Mouse (Mus musculus) gastrocnemius, postnatal 10 days (tissue): ENCODE results near the gene Rasal2. TPM values are rescaled to one million over a fixed set of nuclear protein-coding genes. Genes with fewer than 3 reads are reported as not detected.

ENCODE experiments used
- DNase-seq: peaks from one replicate; pipeline ENCODE4 v3.0.0; 2021; ENCODE audit warnings: mixed read lengths
- total RNA-seq, 2 experiments: library from RNA; stranded (reverse); gene quantifications; 2 replicates each; pipeline ENCODE4 v1.2.3; 2021

Rasal2 gene
- total RNA-seq, 2 experiments from 2014 or later = 13.1 to 17.4 TPM

DNA sequence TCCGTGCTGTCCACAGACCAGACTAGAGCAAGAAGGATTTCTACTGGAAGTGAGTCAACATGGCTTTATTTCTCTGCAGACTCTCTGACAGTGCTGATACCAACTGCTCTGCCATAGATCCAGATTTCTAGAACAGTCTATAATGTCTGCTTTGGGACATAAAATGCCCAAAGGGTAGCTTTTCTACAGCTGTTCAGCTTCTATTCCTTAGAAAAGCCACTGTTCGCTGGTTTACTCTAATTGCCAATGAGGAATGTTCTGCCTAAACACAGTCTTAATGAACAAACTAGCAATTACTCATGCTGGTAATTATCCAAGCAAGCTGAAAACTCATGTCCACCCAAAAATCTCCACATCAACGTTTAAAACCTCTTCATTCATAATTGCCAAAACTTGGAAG is 77.6 kb downstream of the Rasal2 start:
- no peak for DNase-seq

DNA sequence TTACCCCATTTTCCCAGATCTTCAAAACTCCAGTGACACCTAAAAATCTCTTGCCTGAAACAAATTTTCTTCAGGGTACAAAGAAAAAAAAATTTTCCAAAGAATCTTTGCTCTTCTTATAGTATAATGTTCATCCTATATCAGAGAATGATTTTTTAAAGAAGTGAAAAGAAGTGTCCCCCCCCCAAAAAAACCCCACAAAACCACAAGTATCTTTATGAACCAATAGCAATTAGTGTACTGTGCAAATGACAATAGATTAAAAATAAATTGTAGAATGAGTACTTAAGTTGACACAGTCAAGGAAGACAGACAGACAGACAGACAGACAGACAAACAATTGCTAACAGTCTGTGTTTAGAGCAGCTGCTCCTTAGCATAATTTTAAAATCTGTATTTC is 84.3 kb downstream of the Rasal2 start:
- no peak for DNase-seq

- DNase-seq = no peak
Observed at GRCm38 (mm10) chr1:157323091-157323490, 89.3 kb downstream of the Rasal2 start.

- DNase-seq = no peak
Observed at GRCm38 (mm10) chr1:157318896-157319295, 93.5 kb downstream of the Rasal2 start.

DNA sequence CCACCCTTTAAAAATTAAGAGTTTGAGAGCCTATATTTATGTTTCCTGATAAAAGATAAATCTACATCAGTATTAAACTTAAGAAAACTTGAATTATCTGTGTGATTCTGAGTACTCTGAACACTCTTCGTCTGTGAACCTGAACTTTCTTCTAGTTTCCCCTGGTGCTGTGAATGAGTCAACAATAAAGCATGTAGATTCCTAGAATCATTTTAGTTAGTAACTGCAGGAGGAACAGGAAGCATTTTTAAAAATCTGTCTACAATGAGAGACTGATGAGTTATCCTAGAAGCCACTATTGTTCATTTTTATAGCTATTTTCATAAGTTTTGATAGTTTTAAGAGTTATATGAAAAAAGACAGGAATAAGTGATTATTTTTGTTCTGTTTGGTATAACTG is 111.1 kb downstream of the Rasal2 start:
- no peak for DNase-seq

DNA sequence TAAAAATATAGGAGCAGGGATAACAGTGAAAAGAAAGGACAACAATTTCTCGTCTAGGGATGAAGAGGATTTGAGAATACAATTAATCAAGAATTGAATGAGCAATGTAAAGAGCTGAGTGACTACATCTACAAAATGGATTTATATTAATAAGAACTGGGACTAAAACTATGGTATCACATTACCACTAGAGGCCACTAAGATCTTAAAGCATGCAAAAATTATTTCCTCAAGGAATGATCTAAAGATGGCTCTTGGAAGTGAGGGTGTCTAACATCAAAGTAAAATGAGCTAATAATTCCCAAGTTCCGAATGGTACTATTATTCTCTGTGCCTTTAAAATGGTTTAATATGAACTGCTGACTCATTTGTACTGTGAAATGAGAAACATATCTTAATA is 112.8 kb downstream of the Rasal2 start:
- DNase-seq = no peak

GRCm38 (mm10) chr1:157298990-157299389 is 113.4 kb downstream of the Rasal2 start:
- DNase-seq = no peak

GRCm38 (mm10) chr1:157297137-157297536 is 115.3 kb downstream of the Rasal2 start:
- no peak for DNase-seq

DNA sequence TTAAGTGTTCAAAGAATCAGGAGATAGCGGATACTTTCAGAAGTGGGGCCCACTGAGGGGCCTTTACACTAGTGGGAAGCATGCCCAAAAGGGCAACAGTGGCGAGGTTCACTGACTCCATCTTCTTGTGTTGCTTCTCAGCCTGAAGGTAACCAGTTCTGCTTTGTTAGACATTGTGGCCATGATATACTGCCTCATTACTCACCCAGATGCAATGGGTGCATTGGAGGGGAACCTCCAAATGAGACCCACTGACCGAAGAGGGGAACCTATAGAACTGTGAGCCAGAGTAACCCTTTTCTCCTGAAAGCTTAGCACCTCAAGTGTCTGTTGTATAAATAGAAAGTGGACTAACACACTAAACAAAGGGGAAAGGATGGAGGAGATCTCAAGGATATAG is 116.5 kb downstream of the Rasal2 start:
- DNase-seq = no peak

- DNase-seq = no peak
Observed at GRCm38 (mm10) chr1:157290173-157290572, 122.2 kb downstream of the Rasal2 start.

GRCm38 (mm10) chr1:157289251-157289650 is 123.1 kb downstream of the Rasal2 start:
- no peak for DNase-seq

- peak; percentile 11 for DNase-seq
Observed at GRCm38 (mm10) chr1:157286561-157286960, 125.8 kb downstream of the Rasal2 start.

GRCm38 (mm10) chr1:157285366-157285765 is 127.0 kb downstream of the Rasal2 start:
- DNase-seq = no peak

- DNase-seq = no peak
Observed at GRCm38 (mm10) chr1:157280781-157281180, 131.6 kb downstream of the Rasal2 start.

DNA sequence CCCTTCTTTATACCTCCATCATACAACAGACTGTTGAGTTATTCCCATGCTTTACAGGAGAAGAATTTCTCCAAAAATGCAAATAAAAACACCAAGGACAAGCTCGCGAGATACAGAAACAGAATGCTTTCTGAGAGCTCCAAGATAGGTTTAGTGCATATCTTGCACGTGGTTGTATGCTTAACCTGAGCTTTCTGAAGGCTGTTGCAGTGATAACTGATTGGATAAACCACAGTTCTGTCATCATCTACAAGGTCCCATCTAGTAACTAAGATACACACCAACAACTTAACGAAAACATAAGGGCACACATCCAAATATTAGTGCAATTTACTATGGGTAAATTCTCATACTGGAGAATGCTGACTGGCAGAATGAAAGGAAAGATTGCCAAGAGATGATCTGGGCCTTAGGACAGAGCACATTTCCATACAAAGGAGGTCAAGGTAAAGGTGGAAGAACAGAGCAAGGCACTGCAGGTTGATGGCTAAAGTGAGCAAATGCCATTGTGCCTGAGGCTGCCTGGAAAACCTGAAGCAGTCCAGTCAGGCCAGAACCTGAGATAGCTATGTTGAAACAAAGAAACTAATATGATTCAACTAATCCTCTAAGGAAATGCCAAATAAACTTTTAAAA is 136.6 kb downstream of the Rasal2 start:
- DNase-seq = no peak

DNA sequence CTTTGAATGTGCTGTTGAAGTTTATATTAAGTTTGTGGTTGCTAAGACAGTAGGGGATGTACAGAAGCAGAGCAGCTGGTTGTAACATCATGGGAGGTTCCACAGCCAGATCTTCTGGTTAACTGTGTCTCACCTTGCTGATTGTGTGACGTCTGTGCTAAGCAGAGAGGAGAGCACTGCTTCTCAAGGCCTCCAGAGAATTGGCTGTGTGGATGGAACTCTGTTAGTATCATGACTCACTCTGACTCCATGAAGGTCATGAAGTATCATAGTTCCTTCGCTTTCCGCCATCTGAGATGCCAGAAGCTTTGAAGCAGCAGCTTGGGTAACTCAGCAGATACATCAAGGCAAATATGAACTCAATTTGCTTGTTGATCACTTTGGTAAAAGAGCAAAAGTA is 144.5 kb downstream of the Rasal2 start:
- DNase-seq = no peak

DNA sequence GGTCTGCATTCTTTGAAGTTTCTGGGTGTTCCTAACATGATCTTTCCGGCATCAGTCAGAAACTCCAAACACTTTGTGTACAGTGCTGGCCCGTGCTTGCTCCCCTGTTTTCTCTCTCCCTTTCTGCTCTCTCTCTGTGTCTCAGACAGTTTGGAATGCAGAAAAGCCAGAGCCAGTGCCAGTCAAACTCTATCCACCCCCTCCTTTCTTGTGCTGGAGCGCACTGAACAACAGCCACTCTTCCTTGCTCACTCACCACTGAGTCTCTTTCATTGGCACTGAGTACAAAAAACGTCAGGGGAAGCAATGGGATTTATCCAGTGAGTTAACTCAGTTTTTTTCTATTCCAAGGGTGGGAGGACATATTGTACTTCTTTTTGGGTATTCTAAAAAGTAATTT is 155.8 kb downstream of the Rasal2 start:
- no peak for DNase-seq

DNA sequence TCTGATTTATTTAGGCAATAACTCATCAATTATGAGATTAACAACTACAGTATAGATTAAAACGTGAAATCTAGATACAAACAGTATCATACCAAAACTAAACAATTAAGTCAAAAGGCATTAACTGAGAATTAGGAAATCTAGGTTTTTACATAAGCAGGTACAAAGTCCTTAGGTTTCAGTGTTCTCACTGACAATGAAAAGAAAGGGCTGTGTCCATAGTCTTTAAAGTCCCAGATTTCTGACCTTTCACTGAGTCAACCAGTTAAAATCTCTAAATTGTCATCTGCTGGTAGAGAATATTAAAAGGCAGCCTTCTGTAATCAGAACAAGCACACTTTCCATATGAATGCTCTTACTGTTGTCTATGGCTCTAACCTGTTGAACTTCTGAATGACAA is 156.6 kb downstream of the Rasal2 start:
- DNase-seq = no peak

DNA sequence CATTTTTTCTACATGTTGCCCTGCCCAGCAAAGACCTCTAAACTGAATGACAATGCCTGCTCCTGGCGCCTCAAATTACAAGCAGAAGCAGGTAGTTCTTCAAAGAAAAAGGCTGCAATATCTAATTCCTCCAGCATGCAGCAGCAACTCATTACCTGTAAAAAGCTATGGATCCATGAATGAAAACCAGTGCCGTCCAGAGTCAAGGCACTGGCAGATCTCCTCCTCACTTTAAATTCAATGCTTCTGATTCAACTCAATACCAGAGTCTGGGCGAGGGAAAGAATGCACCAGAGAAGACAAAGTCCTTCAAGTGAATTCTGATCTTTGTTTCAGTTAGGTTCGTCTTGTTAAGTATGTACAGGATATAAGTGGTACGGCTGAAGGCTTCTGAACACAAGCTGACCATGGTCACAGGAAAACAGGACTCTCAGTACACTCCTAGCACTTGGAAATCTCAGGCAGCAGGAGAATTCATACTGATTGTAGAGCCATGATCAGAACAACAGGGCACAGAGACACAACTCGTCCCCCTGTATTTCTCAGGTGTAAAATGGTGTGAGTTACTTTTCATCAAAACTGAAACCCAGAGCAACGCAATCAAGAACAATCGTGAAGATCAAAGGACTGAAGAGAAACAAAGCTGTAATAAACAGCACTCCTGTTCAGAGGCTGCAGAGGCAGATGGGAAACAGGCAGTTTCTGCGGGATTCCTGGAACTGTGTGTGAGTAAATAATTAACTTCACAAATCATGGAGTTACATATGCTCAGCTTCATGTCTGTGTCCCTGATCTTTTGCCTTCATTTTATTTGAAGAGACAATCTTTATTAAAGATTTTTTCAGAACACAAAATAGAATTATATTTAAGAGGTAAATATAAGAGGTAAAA is 158.6 kb downstream of the Rasal2 start:
- no peak for DNase-seq

DNA sequence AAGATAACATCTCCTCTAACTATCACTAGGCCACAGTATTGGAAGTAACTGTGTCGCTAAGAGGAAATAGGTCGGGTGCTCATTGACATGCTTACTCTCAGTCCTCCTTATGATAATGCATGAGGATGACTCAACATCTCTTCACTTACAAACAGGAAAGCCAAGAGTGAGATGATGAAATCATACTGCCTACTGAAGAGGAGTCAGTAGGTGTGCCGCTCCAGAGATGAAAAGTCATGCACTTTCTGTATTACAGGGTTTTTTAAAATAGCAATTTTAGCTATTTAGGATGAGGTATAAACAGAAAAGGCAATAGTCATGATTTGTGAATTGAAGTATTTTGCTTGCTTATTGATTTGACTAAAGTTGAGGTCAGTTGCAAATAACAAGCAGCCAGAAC is 164.3 kb downstream of the Rasal2 start:
- no peak for DNase-seq

GRCm38 (mm10) chr1:157247341-157247740 is 165.1 kb downstream of the Rasal2 start:
- no peak for DNase-seq

DNA sequence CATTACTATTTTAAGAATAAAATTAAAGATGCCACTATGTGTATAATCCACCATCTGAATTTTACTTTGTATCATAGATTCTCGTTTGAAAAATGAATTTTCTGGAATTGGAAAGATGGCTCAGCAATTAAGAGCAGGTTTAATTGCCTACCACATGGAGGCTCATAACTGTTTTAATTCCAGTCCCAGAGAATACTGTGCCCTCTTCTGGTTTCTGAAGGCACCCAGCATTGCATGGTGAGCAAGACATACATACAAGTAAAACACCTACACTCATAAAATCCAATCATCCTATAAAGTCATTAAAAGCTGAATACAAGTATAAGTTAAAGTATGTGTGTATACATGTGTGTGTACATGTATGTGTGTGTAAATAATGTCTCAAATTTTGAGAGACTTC is 165.6 kb downstream of the Rasal2 start:
- DNase-seq = no peak

GRCm38 (mm10) chr1:157244453-157244790 is 168.0 kb downstream of the Rasal2 start:
- no peak for DNase-seq
